Mouse (Mus musculus) kidney, embryonic 16.5 days (tissue): ENCODE measurements at regions not wholly inside any gene's neighbourhood (a gene's known extent, or its start where the extent isn't known, plus 50 kb on each side); places are given as distances from the start of the nearest gene placed in this dataset.

Source experiments
- ATAC-seq: fragments of 200-750 bp; cut with Nextera tagmentation; 2 replicates; pipeline ENCODE4 v1.8.0; 2017; ENCODE audit warnings: moderate TSS enrichment; ENCODE audit not compliant: low FRiP score, low TSS enrichment
- H3K27ac ChIP-seq: fragments of 300-500 bp; sonication (generic); 2 replicates; pipeline ENCODE4 v1.5.1; 2014; ENCODE audit warnings: low read length
- H3K27me3 ChIP-seq: fragments of 300-500 bp; sonication (generic); 2 replicates; pipeline ENCODE4 v1.6.1; 2014; ENCODE audit warnings: low read length, control low read depth, mixed read lengths; ENCODE audit not compliant: insufficient read depth
- H3K36me3 ChIP-seq: fragments of 300-500 bp; sonication (generic); 2 replicates; pipeline ENCODE4 v1.6.1; 2014; ENCODE audit warnings: low read length, control low read depth, mixed read lengths; ENCODE audit not compliant: insufficient read depth
- H3K4me1 ChIP-seq: fragments of 300-500 bp; sonication (generic); 2 replicates; pipeline ENCODE4 v1.6.1; 2014; ENCODE audit warnings: low read length, control low read depth, mixed read lengths; ENCODE audit not compliant: insufficient read depth
- H3K4me2 ChIP-seq: fragments of 300-500 bp; sonication (generic); replicated peaks from 2 replicates; pipeline ENCODE4 v1.6.1; 2014; ENCODE audit warnings: low read depth, low read length
- H3K4me3 ChIP-seq: fragments of 300-500 bp; sonication (generic); 2 replicates; pipeline ENCODE4 v1.5.1; 2014; ENCODE audit warnings: mild to moderate bottlenecking, low read length
- H3K9ac ChIP-seq: fragments of 300-500 bp; sonication (generic); replicated peaks from 2 replicates; pipeline ENCODE4 v1.6.1; 2014; ENCODE audit warnings: low read length
- H3K9me3 ChIP-seq: fragments of 300-500 bp; sonication (generic); 2 replicates; pipeline ENCODE4 v1.6.1; 2016; ENCODE audit warnings: low read length, control low read depth
- WGBS: fragments of 180-500 bp; shearing (Covaris S2); extraction: QIAGEN DNeasy Blood & Tissue Kit; methylation state at CpG from one replicate; pipeline ENCODE4 v1.1.7; 2014; 5-methylcytosine and 5-hydroxymethylcytosine counted together

GRCm38 (mm10) chr2:172800801-172801200 lies 139.3 kb downstream of the Bmp7 start:
- Histone ChIP-seq H3K4me1 (no peaks in the 10 kb centered on the region), H3K9ac (no peak overlapping the region), H3K27me3 (no peaks in the 10 kb centered on the region), H3K4me2 (no peak overlapping the region), H3K36me3 (no peaks in the 10 kb centered on the region), H3K9me3 (peaks cover 3% of the 10 kb centered on the region; the same call in 1 of the 2 replicates), H3K4me3 (no peak overlapping the region), H3K27ac (no peak overlapping the region)
- 60% methylated on average over 9 of the region's 9 CpGs for WGBS
- no peak for ATAC-seq

GRCm38 (mm10) chr2:172801804-172802203 lies 138.3 kb downstream of the Bmp7 start:
- Histone ChIP-seq H3K27me3 (no peaks in the 10 kb centered on the region), H3K4me1 (peaks cover 4% of the 10 kb centered on the region; the same call in 1 of the 2 replicates), H3K27ac (no peak overlapping the region), H3K36me3 (no peaks in the 10 kb centered on the region), H3K4me2 (no peak overlapping the region), H3K9me3 (peaks cover 3% of the 10 kb centered on the region; the same call in 1 of the 2 replicates), H3K9ac (no peak overlapping the region), H3K4me3 (no peak overlapping the region)
- WGBS = 31% methylated on average over 3 of the region's 4 CpGs
- no peak for ATAC-seq

- no peak for ATAC-seq
- Histone ChIP-seq H3K4me1 (peaks cover 26% of the 10 kb centered on the region), H3K9ac (no peak overlapping the region), H3K4me2 (no peak overlapping the region), H3K4me3 (no peak overlapping the region), H3K9me3 (peaks cover 3% of the 10 kb centered on the region; the same call in 1 of the 2 replicates), H3K36me3 (no peaks in the 10 kb centered on the region), H3K27ac (no peak overlapping the region), H3K27me3 (no peaks in the 10 kb centered on the region)
- 37% methylated on average over 4 of the region's 4 CpGs for WGBS
These were observed 132.7 kb downstream of the Bmp7 start for GRCm38 (mm10) chr2:172807446-172807845.

- Histone ChIP-seq H3K9ac (no peak overlapping the region), H3K27ac (no peak overlapping the region), H3K4me1 (peaks cover 29% of the 10 kb centered on the region), H3K9me3 (no peaks in the 10 kb centered on the region), H3K27me3 (no peaks in the 10 kb centered on the region), H3K4me2 (no peak overlapping the region), H3K4me3 (no peak overlapping the region), H3K36me3 (no peaks in the 10 kb centered on the region)
- 85% methylated on average over 2 of the region's 2 CpGs for WGBS
- no peak for ATAC-seq
These were observed 130.8 kb downstream of the Bmp7 start for GRCm38 (mm10) chr2:172809306-172809705.

- 77% methylated on average over 11 of the region's 11 CpGs for WGBS
- H3K4me2 ChIP-seq = no peak overlapping the region
- ATAC-seq = no peak
- no peak overlapping the region for H3K9ac ChIP-seq
- peaks cover 4% of the 10 kb centered on the region; the same call in 1 of the 2 replicates for H3K9me3 ChIP-seq
- no peak overlapping the region for H3K27ac ChIP-seq
- no peaks in the 10 kb centered on the region; the same call in 1 of the 2 replicates for H3K27me3 ChIP-seq
- no peaks in the 10 kb centered on the region for H3K36me3 ChIP-seq
- H3K4me1 ChIP-seq = peaks cover 22% of the 10 kb centered on the region
- H3K4me3 ChIP-seq = no peak overlapping the region
These were observed 126.8 kb downstream of the Bmp7 start for GRCm38 (mm10) chr2:172813319-172813718.

- Histone ChIP-seq H3K9me3 (peaks cover 4% of the 10 kb centered on the region; the same call in 1 of the 2 replicates), H3K36me3 (no peaks in the 10 kb centered on the region), H3K4me2 (no peak overlapping the region), H3K27ac (no peak overlapping the region), H3K9ac (no peak overlapping the region), H3K27me3 (no peaks in the 10 kb centered on the region; the same call in 1 of the 2 replicates), H3K4me1 (peaks cover 22% of the 10 kb centered on the region), H3K4me3 (no peak overlapping the region)
- 61% methylated on average over 4 of the region's 4 CpGs for WGBS
- no peak for ATAC-seq
These were observed 126.2 kb downstream of the Bmp7 start for GRCm38 (mm10) chr2:172813906-172814305.

- H3K27ac ChIP-seq = no peak overlapping the region
- H3K4me3 ChIP-seq = no peak overlapping the region
- peaks cover 22% of the 10 kb centered on the region for H3K4me1 ChIP-seq
- no peak overlapping the region for H3K4me2 ChIP-seq
- H3K9ac ChIP-seq = no peak overlapping the region
- H3K27me3 ChIP-seq = no peaks in the 10 kb centered on the region; the same call in 1 of the 2 replicates
- H3K9me3 ChIP-seq = peaks cover 4% of the 10 kb centered on the region; the same call in 1 of the 2 replicates
- no peak for ATAC-seq
- WGBS = 97% methylated on average over 7 of the region's 7 CpGs
- H3K36me3 ChIP-seq = no peaks in the 10 kb centered on the region
These were observed 125.0 kb downstream of the Bmp7 start for GRCm38 (mm10) chr2:172815146-172815545.

- Histone ChIP-seq H3K4me2 (no peak overlapping the region), H3K4me1 (peaks cover 6% of the 10 kb centered on the region), H3K27me3 (no peaks in the 10 kb centered on the region; the same call in 1 of the 2 replicates), H3K36me3 (no peaks in the 10 kb centered on the region), H3K27ac (no peak overlapping the region), H3K4me3 (no peak overlapping the region), H3K9ac (no peak overlapping the region), H3K9me3 (peaks cover 4% of the 10 kb centered on the region; the same call in 1 of the 2 replicates)
- no peak for ATAC-seq
- WGBS = 45% methylated on average over 8 of the region's 8 CpGs
These were observed 122.9 kb downstream of the Bmp7 start for GRCm38 (mm10) chr2:172817058-172817745.
